Mouse (Mus musculus) hindbrain, embryonic 11.5 days (tissue): ENCODE measurements around the gene Ppat. TPM values are rescaled to one million over a fixed set of nuclear protein-coding genes. Genes with fewer than 3 reads are reported as not detected.
"Not testable (repeated sequence)": the region's sequence is repeated elsewhere in the genome, so short reads cannot be mapped to it uniquely, and the experiment has no call there.

Source experiments
- ATAC-seq: fragments of 200-750 bp; cut with Nextera tagmentation; 2 replicates; pipeline ENCODE4 v1.8.0; 2017; ENCODE audit warnings: mild to moderate bottlenecking, moderate TSS enrichment, moderate library complexity; ENCODE audit not compliant: low FRiP score
- DNase-seq: peaks from one replicate; pipeline ENCODE4 v3.0.0-alpha.2; 2015; ENCODE audit warnings: low spot score
- H3K27ac ChIP-seq: fragments of 300-500 bp; sonication (generic); 2 replicates; pipeline ENCODE4 v1.5.1; 2014; ENCODE audit warnings: mild to moderate bottlenecking, low read depth, low read length
- H3K27me3 ChIP-seq: fragments of 300-500 bp; sonication (generic); 2 replicates; pipeline ENCODE4 v1.6.1; 2014; ENCODE audit warnings: mild to moderate bottlenecking, low read length, moderate library complexity, mixed read lengths; ENCODE audit not compliant: control insufficient read depth, insufficient read depth
- H3K36me3 ChIP-seq: fragments of 300-500 bp; sonication (generic); 2 replicates; pipeline ENCODE4 v1.6.1; 2014; ENCODE audit warnings: mild to moderate bottlenecking, low read length, moderate library complexity, mixed read lengths; ENCODE audit not compliant: control insufficient read depth, insufficient read depth
- H3K4me1 ChIP-seq: fragments of 300-500 bp; sonication (generic); replicated peaks from 2 replicates; pipeline ENCODE4 v1.6.1; 2014; ENCODE audit warnings: low read length, mixed read lengths; ENCODE audit not compliant: control insufficient read depth, insufficient read depth
- H3K4me2 ChIP-seq: fragments of 300-500 bp; sonication (generic); replicated peaks from 2 replicates; pipeline ENCODE4 v1.6.1; 2014; ENCODE audit warnings: mild to moderate bottlenecking, low read depth, low read length
- H3K4me3 ChIP-seq: fragments of 300-500 bp; sonication (generic); 2 replicates; pipeline ENCODE4 v1.5.1; 2014; ENCODE audit warnings: low read depth, low read length
- H3K9ac ChIP-seq: fragments of 300-500 bp; sonication (generic); 2 replicates; pipeline ENCODE4 v1.6.1; 2014; ENCODE audit warnings: low read depth, low read length
- H3K9me3 ChIP-seq: fragments of 300-500 bp; sonication (generic); 2 replicates; pipeline ENCODE4 v1.6.1; 2016; ENCODE audit warnings: low read length; ENCODE audit not compliant: control insufficient read depth
- WGBS: fragments of 180-500 bp; shearing (Covaris S2); extraction: QIAGEN DNeasy Blood & Tissue Kit; methylation state at CpG from one replicate; pipeline ENCODE4 v1.1.7; 2014; 5-methylcytosine and 5-hydroxymethylcytosine counted together
- polyA plus RNA-seq: library from polyadenylated mRNA; unstranded; fragments of >200 nt; fragmentation: Nextera tagmentation; extraction: Ambion mirVana; gene quantifications from 2 replicates; pipeline ENCODE4 v1.2.1, GENCODE M21; 2014

Ppat gene
- polyA plus RNA-seq, 1 experiment from 2014 or later, result 31.3 TPM

- no peak overlapping the region for H3K9ac ChIP-seq
- DNase-seq (no peak), ATAC-seq (no peak)
- peak overlapping the region; percentile 94; the same call in 1 of the 2 replicates for H3K4me3 ChIP-seq
- peak overlapping the region; percentile 79 for H3K4me2 ChIP-seq
- peaks cover 6% of the 10 kb centered on the region; the same call in 1 of the 2 replicates for H3K36me3 ChIP-seq
- WGBS, result 72% methylated on average over 3 of the region's 3 CpGs
- H3K27me3 ChIP-seq, result no peaks in the 10 kb centered on the region
- H3K9me3 ChIP-seq, result no peaks in the 10 kb centered on the region
- H3K4me1 ChIP-seq, result no peaks in the 10 kb centered on the region
- H3K27ac ChIP-seq, result no peak overlapping the region
Measured at GRCm38 (mm10) chr5:76973488-76973887, 22.1 kb upstream of the Ppat start.

GRCm38 (mm10) chr5:76971115-76971514 lies 19.7 kb upstream of the Ppat start:
- not testable (repeated sequence) for H3K36me3 ChIP-seq

GRCm38 (mm10) chr5:76969250-76969649 lies 17.9 kb upstream of the Ppat start:
- Histone ChIP-seq H3K4me3 (no peak overlapping the region), H3K36me3 (peaks cover 6% of the 10 kb centered on the region; the same call in 1 of the 2 replicates), H3K27me3 (no peaks in the 10 kb centered on the region), H3K4me2 (no peak overlapping the region), H3K27ac (no peak overlapping the region), H3K9me3 (no peaks in the 10 kb centered on the region), H3K9ac (no peak overlapping the region), H3K4me1 (no peaks in the 10 kb centered on the region)
- WGBS, result 87% methylated on average over 5 of the region's 5 CpGs
- ATAC-seq (no peak), DNase-seq (no peak)

More at GRCm38 (mm10) chr5:76971115-76971514, 19.7 kb upstream of the Ppat start:
- ATAC-seq, H3K27ac ChIP-seq, H3K4me3 ChIP-seq, H3K4me2 ChIP-seq, DNase-seq, H3K9ac ChIP-seq, H3K9me3 ChIP-seq, H3K27me3 ChIP-seq, H3K4me1 ChIP-seq: not testable (repeated sequence)
- 84% methylated on average over 1 of the region's 1 CpGs for WGBS

- H3K27ac ChIP-seq, result no peak overlapping the region
- no peak for ATAC-seq
- H3K4me3 ChIP-seq, result no peak overlapping the region
- 95% methylated on average over 3 of the region's 3 CpGs for WGBS
- DNase-seq, result no peak
- no peak overlapping the region for H3K9ac ChIP-seq
- peaks cover 12% of the 10 kb centered on the region; the same call in 1 of the 2 replicates for H3K36me3 ChIP-seq
- H3K9me3 ChIP-seq, result no peaks in the 10 kb centered on the region
- no peaks in the 10 kb centered on the region for H3K4me1 ChIP-seq
- H3K4me2 ChIP-seq, result no peak overlapping the region
- no peaks in the 10 kb centered on the region for H3K27me3 ChIP-seq
Measured at GRCm38 (mm10) chr5:76964651-76965050, 13.3 kb upstream of the Ppat start.

- Histone ChIP-seq H3K4me2 (no peak overlapping the region), H3K27ac (no peak overlapping the region), H3K9me3 (no peaks in the 10 kb centered on the region), H3K4me1 (no peaks in the 10 kb centered on the region), H3K36me3 (peaks cover 10% of the 10 kb centered on the region; the same call in 1 of the 2 replicates), H3K9ac (no peak overlapping the region), H3K27me3 (no peaks in the 10 kb centered on the region), H3K4me3 (no peak overlapping the region)
- no peak for DNase-seq
- WGBS, result 79% methylated on average over 11 of the region's 11 CpGs
- ATAC-seq, result no peak
Measured at GRCm38 (mm10) chr5:76962545-76962944, 11.2 kb upstream of the Ppat start.

- DNase-seq (no peak), ATAC-seq (no peak)
- Histone ChIP-seq H3K9ac (no peak overlapping the region), H3K27me3 (no peaks in the 10 kb centered on the region), H3K4me1 (no peaks in the 10 kb centered on the region), H3K36me3 (peaks cover 10% of the 10 kb centered on the region; the same call in 1 of the 2 replicates), H3K27ac (no peak overlapping the region), H3K9me3 (no peaks in the 10 kb centered on the region), H3K4me2 (no peak overlapping the region), H3K4me3 (no peak overlapping the region)
- 86% methylated on average over 5 of the region's 5 CpGs for WGBS
Measured at GRCm38 (mm10) chr5:76959587-76959986, 8.2 kb upstream of the Ppat start.

- Histone ChIP-seq H3K9ac (no peak overlapping the region), H3K4me1 (no peaks in the 10 kb centered on the region), H3K4me3 (no peak overlapping the region), H3K27ac (no peak overlapping the region), H3K36me3 (peaks cover 10% of the 10 kb centered on the region; the same call in 1 of the 2 replicates), H3K4me2 (no peak overlapping the region), H3K9me3 (no peaks in the 10 kb centered on the region), H3K27me3 (no peaks in the 10 kb centered on the region)
- WGBS, result 98% methylated on average over 1 of the region's 1 CpGs
- ATAC-seq (no peak), DNase-seq (no peak)
Measured at GRCm38 (mm10) chr5:76957954-76958353, 6.6 kb upstream of the Ppat start.

GRCm38 (mm10) chr5:76955474-76955873 lies 4.1 kb upstream of the Ppat start:
- no peaks in the 10 kb centered on the region for H3K27me3 ChIP-seq
- 95% methylated on average over 4 of the region's 4 CpGs for WGBS
- H3K9ac ChIP-seq, result no peak overlapping the region
- H3K4me2 ChIP-seq, result no peak overlapping the region
- no peak overlapping the region for H3K4me3 ChIP-seq
- H3K9me3 ChIP-seq, result no peaks in the 10 kb centered on the region
- DNase-seq (no peak), ATAC-seq (no peak)
- no peak overlapping the region for H3K27ac ChIP-seq
- peaks cover 6% of the 10 kb centered on the region; the same call in 1 of the 2 replicates for H3K36me3 ChIP-seq
- H3K4me1 ChIP-seq, result no peaks in the 10 kb centered on the region; the same call in 1 of the 2 replicates

- Histone ChIP-seq H3K9me3 (no peaks in the 10 kb centered on the region), H3K27ac (no peak overlapping the region), H3K4me3 (no peak overlapping the region), H3K4me1 (no peaks in the 10 kb centered on the region; the same call in 1 of the 2 replicates), H3K27me3 (no peaks in the 10 kb centered on the region), H3K36me3 (peaks cover 5% of the 10 kb centered on the region; the same call in 1 of the 2 replicates), H3K9ac (no peak overlapping the region), H3K4me2 (no peak overlapping the region)
- no peak for ATAC-seq
- WGBS, result 90% methylated on average over 6 of the region's 6 CpGs
- DNase-seq, result no peak
Measured at GRCm38 (mm10) chr5:76954271-76954900, 3.0 kb upstream of the Ppat start.
